Mouse (Mus musculus) adrenal gland, adult (tissue): ENCODE measurements around the gene Acap2.
A peak's percentile ranks its signal among the peaks of the same experiment; 100 is the strongest.

Experiments used
- DNase-seq, 2 experiments: peaks; one replicate each; pipeline ENCODE4 v3.0.0; 2022 to 2023; ENCODE audit warnings: low spot score in 1 of 2; ENCODE audit not compliant: inconsistent age in 2 of 2

Gene Acap2

GRCm38 (mm10) chr16:31048194-31048593 lies 152.9 kb downstream of the Acap2 start:
- no peak for DNase-seq

- DNase-seq: no peak
Measured at GRCm38 (mm10) chr16:31047186-31047898, 153.7 kb downstream of the Acap2 start.

DNA sequence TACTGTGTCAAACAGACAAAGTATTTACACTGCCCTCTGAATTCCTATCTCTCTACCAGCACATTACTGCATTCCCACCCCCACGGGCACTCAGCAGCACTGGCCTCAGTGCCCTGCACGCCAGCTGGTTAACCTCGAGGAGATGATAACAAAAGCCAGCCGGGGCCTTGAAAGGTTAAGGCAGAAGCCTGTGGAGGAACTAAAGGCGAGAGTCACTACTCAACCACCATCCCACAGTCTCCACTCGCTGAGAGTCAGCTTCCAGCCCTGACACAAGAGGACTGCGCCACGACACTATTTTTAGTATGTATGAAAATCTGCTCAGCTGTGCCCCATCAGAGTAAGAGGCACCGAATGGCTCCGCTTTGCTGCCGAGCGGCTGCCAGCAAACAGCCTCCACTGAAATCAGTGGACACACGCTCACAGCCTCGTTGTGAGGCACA lies 154.8 kb downstream of the Acap2 start:
- DNase-seq: peak in 1 of 2 experiments; percentile 82

GRCm38 (mm10) chr16:31045211-31045610 lies 155.8 kb downstream of the Acap2 start:
- DNase-seq: no peak

GRCm38 (mm10) chr16:31043136-31043535 lies 157.9 kb downstream of the Acap2 start:
- DNase-seq: no peak
